Mouse (Mus musculus) CH12.LX (cell line): ENCODE results near the gene Filip1l. TPM values are rescaled to one million over a fixed set of nuclear protein-coding genes. Genes with fewer than 3 reads are reported as not detected.

Source experiments
- DNase-seq: peaks from one replicate; pipeline ENCODE4 v3.0.0-alpha.2; 2013; ENCODE audit errors: extremely low read depth
- H3K27ac ChIP-seq: 2 replicates; pipeline ENCODE4 v1.5.1; 2012; ENCODE audit warnings: low read depth, mild to moderate bottlenecking, control low read depth, moderate library complexity; ENCODE audit not compliant: insufficient read depth
- H3K27me3 ChIP-seq: replicated peaks from 2 replicates; pipeline ENCODE3; 2012; ENCODE audit warnings: inconsistent platforms
- H3K36me3 ChIP-seq, 2 experiments: replicated peaks in 1 of 2; 2 replicates each; pipeline versions ENCODE3 to v1.6.1; 2012; ENCODE audit warnings: inconsistent platforms in 1 of 2, low read length in 1 of 2, mild to moderate bottlenecking in 1 of 2, mixed read lengths in 1 of 2, moderate library complexity in 1 of 2; ENCODE audit not compliant: control insufficient read depth in 1 of 2, insufficient read depth in 1 of 2
- H3K4me1 ChIP-seq, 2 experiments: 2 replicates each; pipeline ENCODE4 v1.6.1; 2012; ENCODE audit warnings: inconsistent platforms in 1 of 2, moderate library complexity in 1 of 2; ENCODE audit not compliant: insufficient read depth in 2 of 2, control insufficient read depth in 1 of 2
- H3K4me2 ChIP-seq: 2 replicates; pipeline ENCODE4 v1.6.1; 2012; ENCODE audit warnings: low read depth, mild to moderate bottlenecking, control low read depth; ENCODE audit not compliant: poor library complexity, insufficient read depth, severe bottlenecking
- H3K4me3 ChIP-seq, 3 experiments: fragments of 150-350 bp in 1 of 3; sonication (generic) in 1 of 3; replicated peaks in 1 of 3; 2 replicates each; pipeline versions ENCODE3 to v1.5.1; 2011 to 2012; ENCODE audit warnings: low read depth in 2 of 3, low read length in 2 of 3, mild to moderate bottlenecking in 2 of 3, moderate library complexity in 2 of 3, control low read depth in 1 of 3, improper control_type of control experiment in 1 of 3, inconsistent platforms in 1 of 3, mixed read lengths in 1 of 3; ENCODE audit not compliant: poor library complexity in 1 of 3
- H3K79me2 ChIP-seq: replicated peaks from 2 replicates; pipeline ENCODE4 v1.6.1; 2012; ENCODE audit warnings: mild to moderate bottlenecking, moderate library complexity; ENCODE audit not compliant: control insufficient read depth, poor library complexity, insufficient read depth, severe bottlenecking; ENCODE audit errors: extremely low read depth
- H3K9ac ChIP-seq: 2 replicates; pipeline ENCODE4 v1.6.1; 2012; ENCODE audit warnings: low read depth, mild to moderate bottlenecking, control low read depth, moderate library complexity; ENCODE audit not compliant: insufficient read depth
- H3K9me3 ChIP-seq: replicated peaks from 2 replicates; pipeline ENCODE3; 2012; ENCODE audit warnings: low read length, inconsistent platforms, mixed read lengths
- CHD1 ChIP-seq: IDR thresholded peaks from 2 replicates; pipeline ENCODE4 v1.6.1; 2012; ENCODE audit warnings: low read depth, low read length, improper control_type of control experiment, inconsistent platforms
- CTCF ChIP-seq, 2 experiments: IDR thresholded peaks in 1 of 2; conservative IDR thresholded peaks in 1 of 2; 2 replicates each; pipeline ENCODE4 v1.5.1; 2011 to 2012; ENCODE audit warnings: low read depth in 2 of 2, low read length in 2 of 2, improper control_type of control experiment in 1 of 2, inconsistent platforms in 1 of 2, mild to moderate bottlenecking in 1 of 2, moderate library complexity in 1 of 2
- E2F4 ChIP-seq: IDR thresholded peaks from 2 replicates; pipeline ENCODE4 v1.6.1; 2011; ENCODE audit warnings: low read depth, low read length, improper control_type of control experiment; ENCODE audit not compliant: insufficient replicate concordance
- JUN ChIP-seq: IDR thresholded peaks from 2 replicates; pipeline ENCODE4 v1.6.1; 2011; ENCODE audit warnings: low read depth, mild to moderate bottlenecking, low read length, improper control_type of control experiment, moderate library complexity; ENCODE audit not compliant: insufficient read depth
- JUND ChIP-seq: conservative IDR thresholded peaks from 2 replicates; pipeline ENCODE4 v1.6.1; 2011; ENCODE audit warnings: low read depth, low read length, improper control_type of control experiment
- KAT2A ChIP-seq: IDR thresholded peaks from 2 replicates; pipeline ENCODE4 v1.6.1; 2012; ENCODE audit warnings: low read length, improper control_type of control experiment, inconsistent platforms; ENCODE audit not compliant: insufficient replicate concordance
- MAFK ChIP-seq: IDR thresholded peaks from 2 replicates; pipeline ENCODE4 v1.6.1; 2011; ENCODE audit warnings: low read length, improper control_type of control experiment; ENCODE audit not compliant: insufficient replicate concordance
- MAX ChIP-seq: IDR thresholded peaks from 2 replicates; pipeline ENCODE4 v1.6.1; 2011; ENCODE audit warnings: low read length, improper control_type of control experiment
- MEF2A ChIP-seq: IDR thresholded peaks from 2 replicates; pipeline ENCODE4 v1.6.1; 2014; ENCODE audit warnings: low read depth, mild to moderate bottlenecking, inconsistent platforms, low read length, improper control_type of control experiment, borderline replicate concordance
- MXI1 ChIP-seq: IDR thresholded peaks from 2 replicates; pipeline ENCODE4 v1.6.1; 2011; ENCODE audit warnings: mild to moderate bottlenecking, low read depth, low read length, improper control_type of control experiment
- RAD21 ChIP-seq: IDR thresholded peaks from 2 replicates; pipeline ENCODE4 v1.6.1; 2011; ENCODE audit warnings: low read depth, mild to moderate bottlenecking, low read length, improper control_type of control experiment, moderate library complexity
- SMC3 ChIP-seq: IDR thresholded peaks from 2 replicates; pipeline ENCODE4 v1.6.1; 2011; ENCODE audit warnings: low read depth, low read length, improper control_type of control experiment
- UBTF ChIP-seq: IDR thresholded peaks from 2 replicates; pipeline ENCODE4 v1.6.1; 2012; ENCODE audit warnings: low read depth, mild to moderate bottlenecking, inconsistent platforms, low read length, improper control_type of control experiment, moderate library complexity
- ZC3H11A ChIP-seq: IDR thresholded peaks from 2 replicates; pipeline ENCODE4 v1.6.1; 2012; ENCODE audit warnings: low read depth, mild to moderate bottlenecking, inconsistent platforms, low read length, improper control_type of control experiment
- ZKSCAN1 ChIP-seq: IDR thresholded peaks from 2 replicates; pipeline ENCODE4 v1.6.1; 2012; ENCODE audit warnings: low read depth, inconsistent platforms, low read length, improper control_type of control experiment, borderline replicate concordance
- dilution Hi-C: fragments of 300-500 bp; cut with MboI; formaldehyde crosslinking; loops from 2 replicates; pipeline ENCODE4 v1.14.3; 2020; ENCODE audit warnings: low sequenced_read_pairs; ENCODE audit not compliant: extremely low pct_unique_long_range_greater_than_20kb, extremely low pct_ligation_motif_present
- in situ Hi-C: fragments of 300-500 bp; cut with MboI; formaldehyde crosslinking; loops from 3 replicates; pipeline ENCODE4 v1.14.3; 2019; ENCODE audit warnings: low sequenced_read_pairs, low pct_ligation_motif_present, low pct_unique_long_range_greater_than_20kb, mixed read lengths
- polyA plus RNA-seq: library from polyadenylated mRNA; unstranded; fragments of >175 nt; gene quantifications from 2 replicates; pipeline ENCODE4 v1.2.1, GENCODE M21; 2012; ENCODE audit warnings: low read depth; ENCODE audit not compliant: insufficient read length
- total RNA-seq, 2 experiments: library from RNA; depleted of rRNA; stranded (reverse); fragments of 300-350 nt in 1 of 2; fragments of >200 nt in 1 of 2; gene quantifications; 2 replicates each; pipeline ENCODE4 v1.2.3; 2012 to 2014

The Filip1l gene
- total and polyA plus RNA-seq, 3 experiments, result 2.1 to 17.6 (median 5.7) TPM

DNA sequence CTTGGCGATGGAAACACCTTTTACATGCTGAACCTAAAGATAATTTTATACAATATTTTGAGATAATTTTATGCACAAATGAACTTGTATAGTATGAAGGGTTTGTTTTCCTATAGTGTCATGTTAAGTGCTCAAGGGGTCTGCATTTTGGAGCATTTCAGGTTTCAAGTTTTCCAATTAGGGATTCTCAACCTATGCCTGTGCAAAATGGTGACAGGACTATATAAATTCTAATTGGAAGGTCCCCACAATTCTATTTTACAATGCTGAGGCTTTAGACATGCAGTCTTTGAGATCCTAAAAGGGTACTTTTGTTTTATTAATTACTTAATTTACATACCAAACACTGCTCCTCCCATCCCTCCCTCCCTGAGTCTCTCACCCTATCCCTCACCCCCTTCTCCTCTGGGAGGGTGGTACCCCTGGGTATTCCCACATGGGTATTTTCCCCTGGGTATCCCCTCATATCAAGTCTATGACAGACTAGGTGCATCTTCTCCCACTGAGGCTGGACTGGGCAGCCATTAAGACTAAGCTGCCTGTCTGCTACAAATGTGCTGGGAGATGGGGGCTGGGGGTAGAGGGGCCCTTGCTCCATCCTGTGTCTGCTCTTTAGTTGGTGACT, 223.0 kb downstream of the Filip1l start:
- Histone ChIP-seq H3K4me2 (no peak overlapping the region), H3K27ac (no peak overlapping the region), H3K36me3 (peaks cover 0 to 57% of the 10 kb centered on the region in 2 experiments), H3K4me1 (peaks cover 11 to 50% of the 10 kb centered on the region in 2 experiments), H3K27me3 (no peaks in the 10 kb centered on the region), H3K9ac (no peak overlapping the region), H3K9me3 (no peaks in the 10 kb centered on the region), H3K79me2 (peaks cover 8% of the 10 kb centered on the region), H3K4me3 (no peak overlapping the region)
- dilution Hi-C loops (no loop called here), in situ Hi-C loops (loop anchor here (10.0 kb wide), 1 partner anchor 181 kb away; no protein-coding TSS in a partner anchor)
- TF ChIP-seq ZC3H11A (no peak), UBTF (no peak), RAD21 (no peak), JUND (no peak), MAX (no peak)
- DNase-seq, result no peak

DNA sequence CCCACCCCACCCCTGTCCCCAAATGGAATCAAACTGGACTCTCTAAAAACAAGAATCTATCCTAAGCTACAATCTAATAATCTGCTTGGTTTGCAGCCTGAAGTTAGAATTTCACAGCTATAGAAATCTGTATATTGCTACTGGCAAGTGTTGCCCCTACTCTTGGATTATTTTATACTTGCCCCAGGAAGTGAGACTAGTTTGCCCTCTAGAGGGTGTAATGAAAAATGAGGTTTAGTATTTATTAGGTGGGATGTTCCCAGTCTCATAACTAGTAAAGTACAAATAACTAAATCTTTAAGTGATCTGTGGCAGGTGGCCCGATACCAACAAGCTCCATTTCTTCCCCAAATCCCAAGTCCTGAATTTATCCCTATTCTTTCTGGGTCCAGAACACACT, 224.6 kb downstream of the Filip1l start:
- no peak overlapping the region for H3K9ac ChIP-seq
- peak; percentile 43; the same call in 1 of the 2 replicates for TF ChIP-seq ZC3H11A
- peak; percentile 56 for TF ChIP-seq SMC3
- TF ChIP-seq MAFK, result no peak
- peak in 1 of 2 experiments; percentile 66; a peak in 2 of 4 replicates for TF ChIP-seq CTCF (conservative IDR thresholded peaks at IDR 0.05 in 1 of 2, IDR thresholded peaks at IDR 0.05 in 1 of 2; ENCODE audit: low read depth in 2 of 2, low read length in 2 of 2)
- peak; percentile 77 for TF ChIP-seq RAD21
- TF ChIP-seq KAT2A, result no peak
- peaks cover 0 to 34% of the 10 kb centered on the region in 2 experiments; a peak in 1 of 4 replicates for H3K4me1 ChIP-seq
- H3K79me2 ChIP-seq, result peaks cover 8% of the 10 kb centered on the region
- H3K27me3 ChIP-seq, result no peaks in the 10 kb centered on the region
- H3K27ac ChIP-seq, result no peak overlapping the region
- dilution Hi-C loops (no loop called here), in situ Hi-C loops (loop anchor here (10.0 kb wide), 1 partner anchor 183 kb away; no protein-coding TSS in a partner anchor)
- H3K4me2 ChIP-seq, result no peak overlapping the region
- peaks cover 0 to 43% of the 10 kb centered on the region in 2 experiments for H3K36me3 ChIP-seq
- H3K9me3 ChIP-seq, result no peaks in the 10 kb centered on the region
- H3K4me3 ChIP-seq, result no peak overlapping the region
- no peak for DNase-seq

DNA sequence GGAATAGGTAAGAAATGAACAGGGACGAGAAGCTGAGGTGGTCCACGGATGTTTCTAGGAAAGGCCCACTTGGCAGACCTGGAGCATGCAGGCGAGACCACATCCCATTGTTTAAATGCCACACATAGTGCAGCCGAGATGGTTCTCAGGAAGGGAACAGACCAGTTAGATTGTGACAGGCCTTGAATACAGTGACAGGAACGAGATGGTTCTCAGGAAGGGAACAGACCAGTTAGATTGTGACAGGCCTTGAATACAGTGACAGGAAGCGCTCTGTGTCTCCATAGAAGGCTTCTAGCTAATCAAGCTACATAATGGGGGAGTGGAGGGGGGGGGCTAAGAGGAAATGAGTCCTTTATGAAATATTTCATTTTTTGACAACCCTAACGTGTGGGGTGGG, 227.1 kb downstream of the Filip1l start:
- no peak for DNase-seq
- peaks cover 0 to 23% of the 10 kb centered on the region in 2 experiments; a peak in 2 of 4 replicates for H3K4me1 ChIP-seq
- dilution Hi-C loops, result no loop called here
- H3K27me3 ChIP-seq, result no peaks in the 10 kb centered on the region
- no peak for TF ChIP-seq CHD1
- no peak for TF ChIP-seq MXI1
- no peak for TF ChIP-seq ZKSCAN1
- no peak for TF ChIP-seq KAT2A
- no peak for TF ChIP-seq UBTF
- no peak for TF ChIP-seq JUN
- no peak for TF ChIP-seq E2F4
- no peak for TF ChIP-seq MEF2A
- H3K9ac ChIP-seq, result no peak overlapping the region
- H3K36me3 ChIP-seq, result peaks cover 0 to 29% of the 10 kb centered on the region in 2 experiments
- no peak overlapping the region for H3K27ac ChIP-seq
- H3K4me2 ChIP-seq, result no peak overlapping the region
- H3K4me3 ChIP-seq, result no peak overlapping the region
- no peaks in the 10 kb centered on the region for H3K9me3 ChIP-seq
- peaks cover 5% of the 10 kb centered on the region for H3K79me2 ChIP-seq
- in situ Hi-C loops, result no loop called here
